Mouse (Mus musculus) retina, embryonic 14.5 days (tissue): ENCODE data around the gene Slc12a3.
A peak's percentile ranks its signal among the peaks of the same experiment; 100 is the strongest.

Source experiments
- DNase-seq: peaks from one replicate; pipeline ENCODE4 v3.0.0-alpha.2; 2015; ENCODE audit warnings: low spot score

Gene Slc12a3

DNA sequence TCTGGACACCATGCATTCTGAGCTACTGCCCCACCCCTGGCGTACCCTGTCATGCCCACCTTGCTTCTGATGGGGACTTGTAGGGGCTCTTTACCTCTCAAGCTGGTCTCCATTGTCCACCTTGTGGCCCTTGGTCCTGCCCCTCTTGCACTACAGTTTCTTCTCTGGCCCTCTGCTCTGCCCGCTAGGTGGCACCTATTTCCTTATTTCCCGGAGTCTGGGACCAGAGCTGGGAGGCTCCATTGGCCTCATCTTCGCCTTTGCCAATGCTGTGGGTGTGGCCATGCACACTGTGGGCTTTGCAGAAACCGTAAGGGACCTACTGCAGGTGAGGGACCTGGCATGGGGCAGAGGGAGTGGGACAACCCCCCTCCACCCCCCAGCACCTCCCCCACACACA, 4.3 kb downstream of the Slc12a3 start:
- DNase-seq: peak; percentile 16

DNA sequence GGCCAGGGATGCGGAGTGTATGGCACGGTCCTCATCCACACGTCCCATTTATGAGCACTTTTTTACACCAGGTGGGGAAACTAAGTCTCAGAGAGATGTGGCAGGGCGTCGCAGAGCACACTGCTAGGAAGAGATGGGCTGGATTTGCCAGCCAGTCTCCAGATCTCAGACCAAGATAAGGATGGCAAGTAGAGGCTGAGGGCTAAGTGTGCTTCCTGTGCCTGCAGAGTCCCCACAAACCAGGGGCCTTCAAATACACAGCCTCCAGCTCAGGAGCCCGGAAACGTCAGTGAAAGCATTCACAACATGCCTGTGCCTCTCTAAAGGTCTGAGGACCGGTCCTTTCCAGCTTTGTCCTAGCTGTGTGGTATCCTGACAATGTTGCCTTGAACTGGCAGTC, 8.6 kb downstream of the Slc12a3 start:
- no peak for DNase-seq

DNA sequence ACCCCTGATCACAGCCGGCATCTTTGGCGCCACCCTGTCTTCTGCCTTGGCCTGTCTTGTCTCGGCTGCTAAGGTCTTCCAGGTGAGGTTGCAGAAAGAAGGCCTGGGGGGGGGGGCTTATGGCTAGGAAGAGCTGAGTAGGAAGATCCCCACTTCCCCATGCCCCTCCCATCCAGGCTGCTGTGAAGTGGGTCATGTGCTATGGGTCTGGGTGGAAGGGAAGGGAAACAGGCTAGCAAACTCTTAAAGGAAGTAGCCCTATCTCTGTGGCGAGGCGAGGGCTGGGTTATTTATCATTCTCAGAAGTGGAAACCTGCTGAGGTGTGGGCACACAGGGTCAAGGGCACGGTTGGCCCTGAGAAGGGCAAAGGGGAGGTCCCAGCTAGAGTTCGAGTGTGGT, 11.8 kb downstream of the Slc12a3 start:
- no peak for DNase-seq

DNA sequence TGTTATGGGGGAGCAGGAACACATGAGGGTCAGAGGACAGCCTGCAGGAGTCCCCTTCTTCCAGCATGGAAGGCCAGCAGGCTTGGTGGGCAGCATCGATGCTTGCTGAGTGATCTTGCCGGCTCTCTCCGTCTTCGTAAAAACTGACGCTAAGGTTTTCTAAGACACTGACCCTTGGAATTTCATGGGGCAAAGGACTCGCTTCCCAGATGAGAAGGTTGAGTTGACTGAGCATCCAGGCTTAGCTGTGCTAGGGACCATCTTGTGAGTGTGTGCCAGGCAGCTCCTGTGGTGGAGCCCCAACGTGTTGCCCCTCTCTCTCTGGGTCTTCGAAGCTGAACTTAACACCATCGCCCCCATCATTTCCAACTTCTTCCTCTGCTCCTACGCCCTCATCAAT, 13.7 kb downstream of the Slc12a3 start:
- DNase-seq: no peak

DNA sequence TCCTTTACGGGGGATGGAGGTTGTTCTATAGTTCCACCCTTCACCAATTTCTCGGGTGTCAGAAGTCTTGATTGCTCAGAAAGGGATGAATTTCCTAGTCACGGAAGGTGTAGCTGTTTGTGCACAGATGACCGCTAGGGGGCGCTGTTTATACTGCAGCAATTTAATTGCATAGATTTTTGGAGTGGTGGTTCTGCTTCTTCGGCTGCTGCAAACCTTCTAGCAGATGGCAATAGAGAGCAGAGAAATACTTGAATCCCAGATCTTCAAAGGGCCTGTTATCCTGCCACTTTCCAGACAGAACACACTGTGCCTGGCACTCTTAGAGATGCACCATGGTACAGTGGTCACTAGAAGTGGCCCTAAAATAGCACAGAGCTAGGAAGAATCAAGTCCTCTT, 14.3 kb downstream of the Slc12a3 start:
- DNase-seq: peak; percentile 85

DNA sequence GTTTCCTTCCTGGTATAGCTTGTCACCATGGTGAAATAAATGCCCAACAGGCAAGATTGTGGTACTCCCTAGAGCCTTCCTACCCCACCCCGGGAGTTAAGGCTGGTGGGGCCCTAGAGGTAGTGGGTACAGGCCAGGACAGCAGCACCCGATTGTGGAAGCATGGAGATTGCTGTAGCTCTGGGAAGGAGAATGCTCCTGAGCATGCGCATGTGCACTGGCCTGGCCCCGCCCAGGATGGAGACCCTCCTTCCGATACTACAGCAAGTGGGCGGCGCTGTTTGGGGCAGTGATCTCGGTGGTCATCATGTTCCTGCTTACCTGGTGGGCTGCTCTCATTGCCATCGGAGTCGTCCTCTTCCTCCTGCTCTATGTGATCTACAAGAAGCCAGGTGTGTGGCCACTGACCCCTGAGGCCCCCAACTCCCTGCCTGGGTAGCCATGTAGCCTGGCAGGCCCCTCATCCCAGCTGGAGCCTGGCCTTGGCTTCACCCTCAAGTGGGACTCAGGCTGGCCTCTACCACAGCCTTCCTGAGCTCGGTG, 14.8 kb downstream of the Slc12a3 start:
- DNase-seq: no peak

DNA sequence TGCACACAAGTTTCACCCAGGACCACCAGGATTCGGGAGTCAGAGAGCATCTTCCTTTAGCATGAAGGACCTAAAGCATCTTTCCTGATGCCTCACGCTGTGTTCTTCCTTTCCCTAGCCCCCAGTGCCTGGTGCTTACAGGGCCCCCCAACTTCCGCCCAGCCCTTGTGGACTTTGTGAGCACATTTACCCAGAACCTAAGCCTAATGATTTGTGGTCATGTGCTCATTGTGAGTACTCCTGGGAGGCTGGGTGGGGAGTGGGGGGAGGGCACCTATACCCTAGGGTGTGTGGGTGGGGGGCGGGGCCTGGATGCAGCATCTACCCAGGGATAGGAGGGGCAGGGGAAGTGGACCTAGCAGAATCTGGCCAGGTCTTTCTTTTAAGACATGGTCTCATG, 16.7 kb downstream of the Slc12a3 start:
- DNase-seq: no peak

DNA sequence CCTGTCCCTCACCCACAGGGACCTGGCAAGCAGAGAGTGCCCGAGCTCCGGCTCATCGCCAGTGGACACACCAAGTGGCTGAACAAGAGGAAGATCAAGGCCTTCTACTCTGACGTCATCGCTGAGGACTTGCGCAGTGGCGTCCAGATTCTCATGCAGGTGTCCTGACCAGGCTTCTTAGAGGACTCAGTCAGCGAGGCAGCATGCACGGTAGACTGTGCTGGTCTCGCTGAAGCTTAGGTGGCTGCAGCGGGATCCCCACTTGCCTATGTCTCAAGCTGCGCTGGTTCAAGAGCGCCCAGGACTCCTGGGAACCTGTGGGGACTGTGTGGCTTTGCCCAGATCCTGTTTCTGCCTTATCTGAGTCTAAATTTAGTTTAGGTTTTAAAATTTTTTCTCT, 17.3 kb downstream of the Slc12a3 start:
- DNase-seq: no peak

DNA sequence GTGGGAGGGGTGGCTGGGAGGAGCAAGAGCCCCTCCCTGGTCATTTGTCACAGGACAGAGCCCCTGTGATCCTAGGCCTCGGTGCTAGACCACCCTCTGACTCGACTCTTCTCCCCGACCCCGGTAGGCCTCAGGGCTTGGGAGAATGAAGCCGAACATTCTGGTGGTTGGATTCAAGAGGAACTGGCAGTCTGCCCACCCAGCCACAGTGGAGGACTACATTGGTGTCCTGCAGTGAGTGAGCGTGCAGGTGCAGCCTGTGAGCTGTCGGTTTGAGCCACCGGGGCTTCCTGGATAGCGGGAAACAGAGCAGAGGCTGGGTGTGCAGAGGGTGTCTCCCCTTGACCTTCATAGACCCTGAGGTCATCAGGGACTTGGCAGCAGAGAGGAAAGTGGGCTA, 19.4 kb downstream of the Slc12a3 start:
- DNase-seq: no peak

DNA sequence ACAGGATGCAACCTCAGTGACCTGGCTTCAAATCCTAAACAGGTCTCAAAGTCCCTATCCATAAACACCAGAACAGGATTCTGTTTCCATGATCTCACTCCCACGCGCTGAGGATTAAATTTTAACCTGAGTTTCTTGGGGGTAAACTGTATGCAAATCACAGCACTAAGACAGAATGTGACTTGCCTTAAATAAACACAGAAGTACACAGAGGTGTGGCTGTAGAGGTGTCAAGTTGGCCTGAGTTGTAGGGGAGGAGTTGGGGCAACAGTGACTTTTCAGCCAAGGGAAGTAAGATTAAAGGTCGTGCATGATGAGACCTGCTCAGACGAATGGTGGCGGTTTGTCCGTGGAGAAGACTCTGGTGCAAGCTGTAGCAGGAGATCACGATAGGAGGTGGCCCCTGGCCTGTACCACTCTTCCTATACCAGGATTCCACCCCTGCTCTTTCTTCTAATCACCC, 25.1 kb downstream of the Slc12a3 start:
- no peak for DNase-seq

DNA sequence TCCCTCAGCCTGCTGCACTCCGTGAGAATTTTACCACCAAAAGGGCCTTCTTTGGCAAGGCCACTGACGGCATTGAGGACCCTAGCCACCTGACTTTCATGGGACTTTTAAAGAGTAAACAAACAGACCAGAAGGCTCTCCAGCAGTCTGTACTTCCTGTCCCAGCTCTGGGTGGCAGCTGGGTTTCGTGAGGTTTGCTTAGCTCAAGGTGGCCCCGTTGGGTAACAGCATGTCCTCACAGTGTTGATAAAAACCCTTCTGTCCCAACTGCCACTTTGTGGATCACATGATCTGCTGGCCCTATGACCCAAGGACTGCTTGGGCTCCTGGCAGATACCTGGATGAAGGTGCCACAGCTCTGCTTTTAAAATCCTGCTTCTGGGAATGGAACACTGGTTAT, 25.6 kb downstream of the Slc12a3 start:
- DNase-seq: no peak

DNA sequence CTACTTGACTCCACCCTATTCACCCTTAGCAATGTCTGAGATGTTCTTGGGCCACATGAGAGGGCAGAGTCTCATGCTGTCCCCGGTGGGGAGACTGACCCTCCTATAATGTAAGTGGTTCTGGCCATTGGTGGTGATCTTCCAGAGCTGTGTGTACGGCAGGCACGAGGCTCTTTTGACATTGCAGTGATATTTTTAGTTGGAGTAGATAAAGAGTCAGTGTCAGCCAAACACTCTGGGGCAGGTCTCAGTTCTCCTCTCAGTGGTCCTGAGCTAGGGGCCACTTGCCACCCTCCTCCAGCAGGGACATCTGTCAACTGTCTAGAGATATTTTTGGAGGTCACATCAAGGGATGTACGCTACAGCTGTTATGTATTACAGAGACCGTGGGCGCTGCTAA, 28.2 kb downstream of the Slc12a3 start:
- no peak for DNase-seq

DNA sequence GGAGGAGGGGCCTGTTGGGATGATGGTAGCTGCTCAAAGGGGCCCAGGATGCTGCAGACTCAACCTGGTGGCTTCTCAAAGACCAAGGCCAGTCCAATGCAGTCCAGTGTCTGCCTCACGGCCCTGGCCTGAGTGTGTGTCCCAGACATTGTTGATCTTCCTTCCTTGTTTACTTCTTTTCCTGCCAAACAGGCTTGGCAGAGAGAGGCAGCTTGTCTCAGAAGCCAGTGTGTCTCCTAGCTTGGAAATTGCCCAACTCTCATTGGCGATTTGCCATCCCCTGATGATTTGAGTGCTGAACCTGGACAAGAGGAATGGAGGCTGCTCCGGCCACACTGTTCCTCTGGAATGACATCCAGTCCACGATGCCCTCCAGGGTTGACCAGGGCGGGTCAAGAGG, 29.5 kb downstream of the Slc12a3 start:
- DNase-seq: no peak

DNA sequence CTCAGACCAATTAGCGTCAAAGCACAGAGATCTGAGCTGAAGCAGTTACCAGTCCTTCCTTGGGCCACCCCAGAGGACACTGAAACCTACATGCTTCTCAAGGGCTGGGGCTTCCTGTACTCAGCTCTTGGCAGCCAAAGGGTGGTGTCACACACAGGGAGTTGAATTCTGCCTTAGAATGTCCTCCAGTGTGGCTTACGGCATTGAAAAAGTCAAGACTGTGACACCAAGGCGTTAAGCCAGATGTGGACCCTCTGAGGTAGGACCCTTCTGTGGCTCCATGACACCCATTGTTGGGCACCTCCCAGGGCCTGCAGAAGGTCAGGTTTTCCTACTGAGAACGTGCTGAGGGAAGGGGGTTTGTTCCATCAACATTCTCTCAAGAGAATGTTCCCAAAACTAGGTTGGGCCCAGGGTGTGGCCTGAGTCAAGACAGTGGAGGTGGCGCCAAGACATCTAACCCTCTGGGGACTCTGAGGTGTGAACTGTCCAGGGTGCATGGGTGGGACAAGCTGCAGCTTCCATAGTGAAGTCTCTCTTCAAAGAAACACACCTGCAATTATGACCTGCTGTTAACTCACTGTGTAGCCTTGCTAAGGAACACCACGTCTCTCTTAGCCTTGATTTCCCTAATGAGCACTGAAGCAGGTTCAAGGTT, 32.9 kb downstream of the Slc12a3 start:
- DNase-seq: no peak

DNA sequence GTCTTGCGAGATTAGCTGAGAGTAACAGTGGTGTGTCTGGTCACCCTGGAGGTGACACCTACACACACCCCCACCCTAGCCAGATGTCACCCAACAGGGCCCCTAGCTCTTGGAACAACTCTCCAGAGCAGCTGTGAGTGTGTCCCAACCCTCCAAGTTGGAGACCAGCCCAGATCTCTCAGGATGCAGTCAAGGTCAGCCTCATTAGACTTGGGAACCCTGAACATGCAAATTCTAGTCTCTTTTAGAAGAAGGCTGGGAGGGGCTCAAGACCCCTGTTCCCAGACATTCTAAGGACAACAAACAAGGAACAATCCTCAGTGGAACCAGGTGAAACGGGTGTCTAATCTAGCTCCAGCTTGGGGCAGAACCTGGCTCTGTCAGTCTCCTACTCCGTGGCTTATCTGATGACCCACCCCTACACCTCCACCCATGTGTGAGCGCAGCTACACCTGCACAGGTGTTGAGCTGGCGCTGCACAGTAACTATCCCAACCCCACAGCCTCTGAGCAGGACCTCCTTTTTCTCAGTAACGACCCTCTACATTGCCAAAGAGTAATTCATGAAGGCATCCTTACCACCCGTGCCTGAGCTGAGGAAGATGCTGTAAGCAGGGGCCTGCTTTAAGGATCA, 33.7 kb downstream of the Slc12a3 start:
- no peak for DNase-seq

DNA sequence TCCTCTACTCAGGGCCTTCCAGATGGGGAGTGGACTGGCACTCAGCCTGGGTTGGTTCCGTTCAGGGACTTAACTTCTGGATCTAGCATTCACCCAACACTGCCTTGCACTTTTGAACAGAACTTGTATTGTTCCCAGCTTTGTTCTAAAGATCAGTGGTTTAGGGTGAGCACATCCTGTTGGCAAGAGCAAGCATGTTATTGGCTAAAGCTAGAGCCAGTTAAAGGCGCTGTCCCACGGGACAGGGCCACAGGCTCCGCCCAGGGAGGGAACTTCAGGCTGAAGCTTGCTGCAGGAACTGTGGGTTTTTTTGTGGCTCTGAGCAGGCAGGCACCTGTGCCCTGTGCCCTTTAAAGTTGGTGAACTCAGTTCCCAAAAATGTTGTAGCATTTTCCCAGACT, 34.3 kb downstream of the Slc12a3 start:
- no peak for DNase-seq

DNA sequence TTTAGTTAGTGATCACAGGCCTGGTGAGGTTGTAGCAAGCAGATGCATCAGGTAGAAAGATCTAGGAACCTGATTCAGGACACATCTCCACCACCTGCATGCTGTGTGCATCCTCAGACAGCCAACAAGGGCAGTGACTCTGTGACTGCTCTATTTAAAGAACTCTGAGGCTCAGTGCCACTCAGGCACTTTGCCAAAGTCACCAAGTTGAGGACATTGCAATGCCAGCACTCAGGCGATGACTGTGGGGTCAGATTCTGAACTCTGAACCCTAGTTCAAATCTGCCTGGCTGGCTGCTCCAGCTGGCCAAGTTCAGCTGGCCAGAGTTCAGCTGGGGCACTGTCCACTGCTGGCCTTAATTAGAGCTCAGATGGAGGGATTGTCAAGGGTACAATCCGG, 34.9 kb downstream of the Slc12a3 start:
- DNase-seq: no peak

DNA sequence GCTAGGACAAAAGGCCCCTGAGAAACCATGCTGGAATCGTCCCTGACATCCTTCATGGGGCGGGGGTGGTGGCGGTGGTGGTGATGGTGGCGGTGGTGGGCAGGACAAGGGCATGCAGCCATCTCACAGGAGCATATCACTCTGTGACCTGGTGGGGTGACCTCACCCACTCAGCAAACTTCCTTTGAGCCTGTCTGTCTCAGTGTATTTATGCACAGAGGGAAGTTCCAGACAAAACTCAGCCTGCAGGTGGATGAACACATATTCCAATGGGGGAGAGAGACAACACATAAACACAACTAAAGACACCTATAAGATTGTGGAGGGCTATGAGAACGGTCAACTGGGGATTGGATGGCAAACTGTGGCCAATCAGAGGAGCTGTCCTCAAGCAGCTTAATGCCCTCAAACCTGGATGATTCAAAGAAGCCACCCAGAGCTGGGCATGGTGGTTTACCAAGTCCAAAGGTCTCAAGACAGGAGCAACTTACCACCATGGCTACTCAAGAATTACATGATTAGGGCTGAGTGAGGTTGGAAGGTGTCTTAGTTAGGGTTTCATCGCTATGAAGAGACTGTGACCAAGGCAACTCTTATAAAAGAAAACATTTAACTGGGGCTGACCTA, 35.8 kb downstream of the Slc12a3 start:
- DNase-seq: no peak

DNA sequence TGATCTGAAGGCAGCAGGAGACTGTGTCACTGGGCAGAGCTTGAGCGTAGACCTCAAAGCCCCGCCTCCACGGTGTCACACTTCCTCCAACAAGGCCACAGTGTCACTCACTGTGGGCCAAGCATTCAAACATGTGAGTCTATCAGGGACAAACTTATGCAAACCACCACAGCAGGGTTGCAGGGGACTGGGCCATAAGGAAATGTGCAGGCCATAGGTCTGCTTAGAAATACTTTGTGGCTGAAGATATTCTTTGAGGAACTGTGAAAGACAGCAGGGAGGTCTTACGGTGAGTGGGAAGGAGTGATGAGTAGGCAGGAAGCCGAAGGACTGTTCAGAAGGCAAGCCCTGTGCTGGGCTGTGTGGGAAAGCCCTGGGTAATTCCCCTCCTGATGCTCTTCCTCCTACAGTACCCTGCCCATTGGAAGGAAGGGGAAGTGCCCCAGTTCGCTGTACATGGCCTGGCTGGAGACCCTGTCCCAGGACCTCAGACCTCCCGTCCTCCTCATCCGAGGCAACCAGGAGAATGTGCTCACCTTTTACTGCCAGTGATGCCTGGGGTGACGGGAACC, 36.5 kb downstream of the Slc12a3 start:
- DNase-seq: no peak

DNA sequence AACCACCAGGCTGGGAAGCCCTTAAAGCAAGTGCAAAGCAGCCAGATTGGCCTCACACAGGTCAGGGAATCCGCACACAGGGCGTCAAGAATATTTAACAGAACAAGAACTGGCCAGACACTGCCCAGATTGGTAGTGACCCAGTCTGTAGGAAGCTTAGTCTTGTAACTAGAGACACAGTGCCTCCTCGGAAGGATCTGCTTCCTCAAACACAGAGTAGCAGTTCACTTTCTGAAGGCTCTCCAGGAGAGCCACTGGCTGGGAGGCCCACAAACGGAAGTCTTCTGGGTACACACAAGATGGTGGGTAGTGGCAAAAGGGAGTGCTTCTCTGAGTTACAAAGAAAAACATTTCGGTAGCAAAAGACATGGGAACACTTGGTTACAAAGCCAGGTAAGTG, 41.8 kb downstream of the Slc12a3 start:
- DNase-seq: no peak

DNA sequence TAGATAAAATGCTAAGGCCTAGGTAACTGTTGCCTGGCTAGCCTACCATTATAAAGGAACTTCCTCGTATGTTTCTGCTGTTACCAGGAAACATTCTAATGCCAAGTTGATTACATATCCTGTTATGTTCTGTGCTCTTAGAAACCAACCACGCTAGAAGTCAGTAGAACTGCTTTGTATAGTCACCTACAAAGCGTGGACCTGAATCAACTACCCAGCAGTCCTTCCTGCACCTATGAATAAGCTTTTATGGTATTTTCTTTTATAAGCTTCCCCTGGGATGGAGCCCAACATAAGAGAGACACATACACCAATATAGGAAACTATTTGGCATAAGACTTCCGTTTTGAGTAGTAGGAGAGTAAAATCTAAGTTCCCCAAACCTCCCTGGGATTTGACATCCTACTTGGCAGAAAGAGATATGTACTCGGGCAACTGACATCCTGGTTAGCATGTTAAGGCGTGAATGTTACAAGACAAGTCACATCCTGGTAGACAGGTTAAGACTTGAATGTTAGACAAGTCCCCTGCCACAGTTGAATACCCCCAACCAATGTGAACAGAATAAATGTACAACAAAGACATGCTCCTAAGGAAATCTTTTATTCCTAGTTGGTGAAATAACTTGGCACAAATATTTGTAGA, 44.1 kb downstream of the Slc12a3 start:
- no peak for DNase-seq

DNA sequence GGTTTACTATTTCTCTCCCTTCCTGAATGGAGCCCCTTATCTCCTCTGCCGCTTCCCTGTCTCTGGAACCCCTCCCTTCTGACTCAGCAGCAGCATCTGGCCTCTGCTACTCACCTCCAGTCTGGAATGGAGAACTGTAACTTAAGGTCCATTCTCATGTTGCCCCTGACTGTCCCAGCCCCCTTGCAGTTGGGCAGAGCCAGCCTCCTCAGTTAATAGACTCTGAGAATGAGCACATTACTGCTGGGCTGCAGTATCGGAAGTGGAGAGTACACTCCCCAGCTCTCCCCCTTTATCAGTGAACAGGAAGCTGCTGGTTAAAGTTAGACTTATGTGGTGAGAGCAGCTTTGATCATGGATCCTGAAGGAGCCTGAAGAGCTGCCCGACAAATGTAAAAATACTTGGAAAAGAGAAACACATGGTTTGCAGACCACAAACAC, 46.6 kb downstream of the Slc12a3 start:
- DNase-seq: no peak
